23 mouse cellular contexts compared by ENCODE assay signal in genomic region chr12:90961386-90962017, GRCm38 (mm10).
DNase-seq lines count a peak whose midpoint lies in the region; ATAC-seq lines count a peak whose summit lies in the region.
"Had no signal": no experiment of that assay in that cellular context is flagged by ENCODE, and none has a peak within 500 bp of the region (broad histone marks: within the 10 kb centered on the region; RNA-seq: fewer than 3 reads in every experiment).

No protein-coding gene starts in this region.

- peak; percentile 8 for DNase-seq in layer of hippocampus, adult 9-11 months
- DNase-seq in layer of hippocampus, postnatal 25 days (ENCODE audit: extremely low spot score in 1 of 2, low spot score in 1 of 2): no peak
- peak; percentile 92 for DNase-seq in cerebellum, adult 11-12 months
- peak; percentile 52 to 79 for DNase-seq in cerebellum, postnatal 14 days
- no peak for DNase-seq in forebrain, embryonic 10.5 days (ENCODE audit: extremely low spot score, low spot score)
- no peak for DNase-seq in adrenal gland, postnatal 4 days (ENCODE audit: low spot score in 2 of 2)
- DNase-seq in natural killer cell, adult 2 months (ENCODE audit: low spot score in 2 of 2): no peak
- DNase-seq: adrenal gland, adult 2 months; gastrocnemius, postnatal 14 days; heart, adult 18-20 months; heart, postnatal 4 days; kidney, adult 18-20 months; kidney, postnatal 10 days; thymus, adult 2 months had no signal

- no peak overlapping the region for H3K27ac ChIP-seq in forebrain, embryonic 10.5 days
- H3K27ac ChIP-seq: forebrain, embryonic 15.5 days; heart, embryonic 15.5 days; layer of hippocampus, adult 2 months; liver, embryonic 14.5 days; macrophage; midbrain, embryonic 10.5 days; neural tube, embryonic 13.5 days; stomach, embryonic 15.5 days had no signal

- H3K9me3 ChIP-seq in forebrain, embryonic 10.5 days: no peaks in the 10 kb centered on the region
- H3K9me3 ChIP-seq: forebrain, embryonic 15.5 days; heart, embryonic 15.5 days; midbrain, embryonic 10.5 days; neural tube, embryonic 13.5 days; stomach, embryonic 15.5 days had no signal

- H3K4me3 ChIP-seq in forebrain, embryonic 10.5 days: no peak overlapping the region
- H3K4me3 ChIP-seq: forebrain, embryonic 15.5 days; heart, embryonic 15.5 days; layer of hippocampus, adult 2 months; midbrain, embryonic 10.5 days; neural tube, embryonic 13.5 days; stomach, embryonic 15.5 days had no signal

- 85% methylated on average over 5 of the region's 5 CpGs for WGBS in forebrain, embryonic 10.5 days

- no peaks in the 10 kb centered on the region for H3K4me1 ChIP-seq in forebrain, embryonic 10.5 days
- H3K4me1 ChIP-seq: forebrain, embryonic 15.5 days; heart, embryonic 15.5 days; midbrain, embryonic 10.5 days; neural tube, embryonic 13.5 days; stomach, embryonic 15.5 days had no signal

- peak; percentile 98 for ATAC-seq in cerebellum, adult (ENCODE audit: insufficient number of reproducible peaks, low FRiP score, low TSS enrichment)
- ATAC-seq: forebrain, embryonic 15.5 days had no signal

- no peaks in the 10 kb centered on the region for H3K27me3 ChIP-seq in forebrain, embryonic 10.5 days (ENCODE audit: poor library complexity, severe bottlenecking)
- H3K27me3 ChIP-seq: forebrain, embryonic 15.5 days; heart, embryonic 15.5 days; neural tube, embryonic 13.5 days; stomach, embryonic 15.5 days had no signal

- H3K36me3 ChIP-seq in forebrain, embryonic 10.5 days (replicated peaks): no peaks in the 10 kb centered on the region
- H3K36me3 ChIP-seq: forebrain, embryonic 15.5 days; heart, embryonic 15.5 days; midbrain, embryonic 10.5 days; neural tube, embryonic 13.5 days; stomach, embryonic 15.5 days had no signal

Comparison
In these comparisons a context has a peak if more than half of its experiments do, and no peak if none do; other contexts are left out.
1. DNase-seq: peak in layer of hippocampus, adult 9-11 months (single experiment), cerebellum, adult 11-12 months (single experiment) and cerebellum, postnatal 14 days (2 of 2); none in layer of hippocampus, postnatal 25 days (0 of 2), forebrain, embryonic 10.5 days (single experiment), adrenal gland, postnatal 4 days (0 of 2) and natural killer cell, adult 2 months (0 of 2).